Mouse (Mus musculus) stomach, postnatal 0 days (tissue): Measurements from ENCODE around the gene Pde11a.

ENCODE experiments used
- CTCF ChIP-seq: IDR thresholded peaks from 2 replicates; pipeline ENCODE4 v1.5.1; 2016; ENCODE audit warnings: antibody characterized with exemption, low read depth, mild to moderate bottlenecking, moderate library complexity
- EP300 ChIP-seq: optimal IDR thresholded peaks from 2 replicates; pipeline ENCODE3; 2016; ENCODE audit warnings: antibody characterized with exemption

GRCm38 (mm10) chr2:76076047-76076446 is 262.5 kb downstream of the Pde11a start:
- no peak for TF ChIP-seq CTCF
- TF ChIP-seq EP300, result no peak
